Mouse (Mus musculus) neural tube, embryonic 14.5 days (tissue): ENCODE results near the gene Tbc1d2. TPM values are rescaled to one million over a fixed set of nuclear protein-coding genes. Genes with fewer than 3 reads are reported as not detected.
"Not testable (repeated sequence)": the region's sequence is repeated elsewhere in the genome, so short reads cannot be mapped to it uniquely, and the experiment has no call there.

ENCODE experiments used
- ATAC-seq: fragments of 200-750 bp; cut with Nextera tagmentation; 2 replicates; pipeline ENCODE4 v1.8.0; 2017; ENCODE audit warnings: low read depth, mild to moderate bottlenecking, moderate TSS enrichment, moderate library complexity
- H3K27ac ChIP-seq: fragments of 300-500 bp; sonication (generic); 2 replicates; pipeline ENCODE4 v1.5.1; 2014; ENCODE audit warnings: low read depth, mild to moderate bottlenecking, control low read depth, low read length, moderate library complexity, mixed read lengths
- H3K27me3 ChIP-seq: fragments of 300-500 bp; sonication (generic); 2 replicates; pipeline ENCODE4 v1.6.1; 2014; ENCODE audit warnings: low read length; ENCODE audit not compliant: control insufficient read depth, insufficient read depth
- H3K36me3 ChIP-seq: fragments of 300-500 bp; sonication (generic); 2 replicates; pipeline ENCODE4 v1.6.1; 2014; ENCODE audit warnings: low read length, mixed read lengths; ENCODE audit not compliant: control insufficient read depth, insufficient read depth
- H3K4me1 ChIP-seq: fragments of 300-500 bp; sonication (generic); 2 replicates; pipeline ENCODE4 v1.6.1; 2014; ENCODE audit warnings: low read length; ENCODE audit not compliant: control insufficient read depth, insufficient read depth
- H3K4me2 ChIP-seq: fragments of 300-500 bp; sonication (generic); 2 replicates; pipeline ENCODE4 v1.6.1; 2014; ENCODE audit warnings: mild to moderate bottlenecking, low read depth, low read length, control low read depth
- H3K4me3 ChIP-seq: fragments of 300-500 bp; sonication (generic); 2 replicates; pipeline ENCODE4 v1.5.1; 2014; ENCODE audit warnings: low read depth, low read length, control low read depth, mixed read lengths
- H3K9ac ChIP-seq: fragments of 300-500 bp; sonication (generic); replicated peaks from 2 replicates; pipeline ENCODE4 v1.6.1; 2014; ENCODE audit warnings: low read depth, mild to moderate bottlenecking, control low read depth, low read length, mixed read lengths
- H3K9me3 ChIP-seq: fragments of 300-500 bp; sonication (generic); 2 replicates; pipeline ENCODE4 v1.6.1; 2016; ENCODE audit warnings: low read length; ENCODE audit not compliant: control insufficient read depth
- WGBS: fragments of 180-500 bp; shearing (Covaris S2); extraction: QIAGEN DNeasy Blood & Tissue Kit; methylation state at CpG from one replicate; pipeline ENCODE4 v1.1.7; 2014; 5-methylcytosine and 5-hydroxymethylcytosine counted together
- polyA plus RNA-seq: library from polyadenylated mRNA; unstranded; fragments of >200 nt; fragmentation: Nextera tagmentation; extraction: Ambion mirVana; gene quantifications from 2 replicates; pipeline ENCODE4 v1.2.1, GENCODE M21; 2014

The Tbc1d2 gene
- polyA plus RNA-seq, 1 experiment from 2014 or later, result 0.36 TPM

GRCm38 (mm10) chr4:46633565-46633964 lies 16.4 kb downstream of the Tbc1d2 start:
- ATAC-seq, H3K4me3 ChIP-seq, H3K36me3 ChIP-seq, H3K4me2 ChIP-seq, H3K27ac ChIP-seq, H3K27me3 ChIP-seq, H3K4me1 ChIP-seq, H3K9ac ChIP-seq, H3K9me3 ChIP-seq: not testable (repeated sequence)
- WGBS, result 79% methylated on average over 6 of the region's 6 CpGs

GRCm38 (mm10) chr4:46632465-46632864 lies 17.5 kb downstream of the Tbc1d2 start:
- 84% methylated on average over 2 of the region's 2 CpGs for WGBS
- no peak overlapping the region for H3K4me3 ChIP-seq

GRCm38 (mm10) chr4:46630390-46630789 lies 19.6 kb downstream of the Tbc1d2 start:
- ATAC-seq, result no peak
- Histone ChIP-seq H3K4me3 (no peak overlapping the region), H3K27me3 (no peaks in the 10 kb centered on the region), H3K9me3 (no peaks in the 10 kb centered on the region), H3K4me1 (0 out of 2 replicates have a peak, but pooled peaks cover 4% of the 10 kb centered on the region), H3K9ac (no peak overlapping the region), H3K4me2 (no peak overlapping the region), H3K36me3 (no peaks in the 10 kb centered on the region), H3K27ac (no peak overlapping the region)
- WGBS, result 55% methylated on average over 9 of the region's 9 CpGs

More at GRCm38 (mm10) chr4:46632465-46632864, 17.5 kb downstream of the Tbc1d2 start:
- Histone ChIP-seq H3K27me3 (no peaks in the 10 kb centered on the region), H3K9ac (no peak overlapping the region), H3K4me1 (0 out of 2 replicates have a peak, but pooled peaks cover 4% of the 10 kb centered on the region), H3K9me3 (no peaks in the 10 kb centered on the region), H3K4me2 (no peak overlapping the region), H3K27ac (no peak overlapping the region), H3K36me3 (no peaks in the 10 kb centered on the region)
- ATAC-seq, result no peak

DNA sequence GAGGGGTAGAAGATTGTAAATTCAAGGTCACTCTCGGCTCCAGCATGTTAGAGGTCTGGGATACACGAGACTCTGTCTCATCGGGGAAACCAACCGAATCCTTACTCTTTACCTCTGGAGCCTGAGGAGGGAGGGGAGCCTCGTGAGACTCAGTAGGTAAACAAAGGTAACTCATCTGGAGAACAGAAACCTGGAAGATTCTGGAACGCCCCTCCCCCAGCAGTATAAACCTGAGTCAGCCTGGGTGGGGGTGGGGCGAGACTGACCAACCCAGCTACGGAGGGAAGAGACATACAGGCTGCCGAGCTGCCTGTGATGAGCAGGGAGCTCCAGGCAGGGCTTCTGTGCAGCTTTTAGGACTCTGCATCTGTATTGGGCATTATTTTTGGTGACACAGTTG lies 21.1 kb downstream of the Tbc1d2 start:
- H3K4me3 ChIP-seq, result no peak overlapping the region
- WGBS, result 39% methylated on average over 9 of the region's 9 CpGs
- H3K9ac ChIP-seq, result no peak overlapping the region
- ATAC-seq, result no peak
- H3K9me3 ChIP-seq, result no peaks in the 10 kb centered on the region
- no peak overlapping the region for H3K4me2 ChIP-seq
- H3K4me1 ChIP-seq, result 0 out of 2 replicates have a peak, but pooled peaks cover 4% of the 10 kb centered on the region
- H3K27me3 ChIP-seq, result no peaks in the 10 kb centered on the region
- no peaks in the 10 kb centered on the region for H3K36me3 ChIP-seq
- no peak overlapping the region for H3K27ac ChIP-seq

- H3K4me3 ChIP-seq, result no peak overlapping the region
- H3K36me3 ChIP-seq, result no peaks in the 10 kb centered on the region
- ATAC-seq, result no peak
- H3K4me2 ChIP-seq, result no peak overlapping the region
- H3K4me1 ChIP-seq, result 0 out of 2 replicates have a peak, but pooled peaks cover 4% of the 10 kb centered on the region
- no peaks in the 10 kb centered on the region for H3K9me3 ChIP-seq
- no peaks in the 10 kb centered on the region for H3K27me3 ChIP-seq
- 90% methylated on average over 11 of the region's 11 CpGs for WGBS
- no peak overlapping the region for H3K9ac ChIP-seq
- no peak overlapping the region for H3K27ac ChIP-seq
These were observed 21.9 kb downstream of the Tbc1d2 start for GRCm38 (mm10) chr4:46628081-46628480.

- H3K4me1 ChIP-seq, result 0 out of 2 replicates have a peak, but pooled peaks cover 4% of the 10 kb centered on the region
- H3K9ac ChIP-seq, result no peak overlapping the region
- ATAC-seq, result no peak
- H3K9me3 ChIP-seq, result no peaks in the 10 kb centered on the region
- H3K4me3 ChIP-seq, result no peak overlapping the region
- no peaks in the 10 kb centered on the region for H3K36me3 ChIP-seq
- H3K27me3 ChIP-seq, result no peaks in the 10 kb centered on the region
- no peak overlapping the region for H3K4me2 ChIP-seq
- WGBS, result 72% methylated on average over 10 of the region's 10 CpGs
- H3K27ac ChIP-seq, result no peak overlapping the region
These were observed 24.9 kb downstream of the Tbc1d2 start for GRCm38 (mm10) chr4:46625101-46625500.

- 91% methylated on average over 5 of the region's 5 CpGs for WGBS
- no peak for ATAC-seq
- no peaks in the 10 kb centered on the region for H3K36me3 ChIP-seq
These were observed 27.0 kb downstream of the Tbc1d2 start for GRCm38 (mm10) chr4:46623007-46623406.

GRCm38 (mm10) chr4:46620946-46621345 lies 29.1 kb downstream of the Tbc1d2 start:
- no peaks in the 10 kb centered on the region for H3K9me3 ChIP-seq
- H3K27ac ChIP-seq, result no peak overlapping the region
- H3K4me1 ChIP-seq, result no peaks in the 10 kb centered on the region
- no peak overlapping the region for H3K4me3 ChIP-seq
- no peak overlapping the region for H3K4me2 ChIP-seq
- no peak overlapping the region for H3K9ac ChIP-seq
- no peaks in the 10 kb centered on the region for H3K27me3 ChIP-seq
- 80% methylated on average over 8 of the region's 8 CpGs for WGBS
- no peaks in the 10 kb centered on the region for H3K36me3 ChIP-seq
- ATAC-seq, result no peak

More at GRCm38 (mm10) chr4:46623007-46623406, 27.0 kb downstream of the Tbc1d2 start:
- H3K27ac ChIP-seq, result no peak overlapping the region
- no peak overlapping the region for H3K4me3 ChIP-seq
- no peaks in the 10 kb centered on the region for H3K4me1 ChIP-seq
- no peak overlapping the region for H3K9ac ChIP-seq
- no peak overlapping the region for H3K4me2 ChIP-seq
- H3K27me3 ChIP-seq, result no peaks in the 10 kb centered on the region
- H3K9me3 ChIP-seq, result no peaks in the 10 kb centered on the region

DNA sequence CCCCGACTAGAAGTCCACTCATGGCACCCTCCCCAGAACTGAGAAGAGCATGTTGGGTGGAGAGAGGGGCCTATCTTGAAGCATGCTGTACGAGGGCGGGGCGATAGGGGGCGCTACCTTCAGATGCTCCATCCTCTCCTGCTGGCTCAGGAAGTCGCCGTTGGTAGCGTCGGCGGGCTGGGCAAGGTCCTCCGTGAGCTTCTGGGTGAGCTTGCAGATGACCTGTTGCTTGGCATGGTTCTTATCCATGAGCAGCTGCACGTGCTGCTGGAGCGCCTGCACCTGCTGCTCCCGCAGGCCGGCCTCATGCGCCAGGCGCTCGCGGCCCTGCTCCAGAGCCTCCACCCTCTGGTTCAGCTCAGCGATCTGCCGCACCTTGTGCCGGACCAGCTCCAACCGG lies 29.7 kb downstream of the Tbc1d2 start:
- Histone ChIP-seq H3K4me1 (no peaks in the 10 kb centered on the region), H3K27me3 (no peaks in the 10 kb centered on the region), H3K27ac (no peak overlapping the region), H3K4me2 (no peak overlapping the region), H3K4me3 (no peak overlapping the region), H3K36me3 (no peaks in the 10 kb centered on the region), H3K9ac (no peak overlapping the region), H3K9me3 (no peaks in the 10 kb centered on the region)
- no peak for ATAC-seq
- WGBS, result 9% methylated on average over 23 of the region's 23 CpGs
